Mouse (Mus musculus): ENCODE results near the gene Ppef1.
"Not testable (repeated sequence)": the region's sequence is repeated elsewhere in the genome, so short reads cannot be mapped to it uniquely, and the experiment has no call there.

GRCm38 (mm10) chrX:160769622-160770021 is 34.1 kb upstream of the Ppef1 start:
- TF ChIP-seq CTCF (IDR thresholded peaks at IDR 0.05; ENCODE audit: low read depth, low read length); EP300 (IDR thresholded peaks at IDR 0.05; ENCODE audit: insufficient read depth, low read depth, low read length); POLR2A (IDR thresholded peaks at IDR 0.05; ENCODE audit: insufficient read depth, low read length): not testable (repeated sequence)

All from ES-Bruce4 (cell line).